Mouse (Mus musculus) frontal cortex, adult 2 months (tissue): ENCODE results near the gene Tsc2. TPM values are rescaled to one million over a fixed set of nuclear protein-coding genes. Genes with fewer than 3 reads are reported as not detected.
"Not testable (repeated sequence)": the region's sequence is repeated elsewhere in the genome, so short reads cannot be mapped to it uniquely, and the experiment has no call there.

Source experiments
- DNase-seq, 2 experiments: peaks; one replicate each; pipeline ENCODE4 v3.0.0; 2022; ENCODE audit warnings: low spot score in 1 of 2; ENCODE audit errors: extremely low spot score in 1 of 2
- polyA plus RNA-seq: library from polyadenylated mRNA; depleted of rRNA; stranded (reverse); fragments of >200 nt; gene quantifications from 2 replicates; pipeline ENCODE4 v1.2.3, GENCODE M21; 2012; rRNA removed

The Tsc2 gene
- 175 and 194 TPM in 2 replicates for polyA plus RNA-seq

DNA sequence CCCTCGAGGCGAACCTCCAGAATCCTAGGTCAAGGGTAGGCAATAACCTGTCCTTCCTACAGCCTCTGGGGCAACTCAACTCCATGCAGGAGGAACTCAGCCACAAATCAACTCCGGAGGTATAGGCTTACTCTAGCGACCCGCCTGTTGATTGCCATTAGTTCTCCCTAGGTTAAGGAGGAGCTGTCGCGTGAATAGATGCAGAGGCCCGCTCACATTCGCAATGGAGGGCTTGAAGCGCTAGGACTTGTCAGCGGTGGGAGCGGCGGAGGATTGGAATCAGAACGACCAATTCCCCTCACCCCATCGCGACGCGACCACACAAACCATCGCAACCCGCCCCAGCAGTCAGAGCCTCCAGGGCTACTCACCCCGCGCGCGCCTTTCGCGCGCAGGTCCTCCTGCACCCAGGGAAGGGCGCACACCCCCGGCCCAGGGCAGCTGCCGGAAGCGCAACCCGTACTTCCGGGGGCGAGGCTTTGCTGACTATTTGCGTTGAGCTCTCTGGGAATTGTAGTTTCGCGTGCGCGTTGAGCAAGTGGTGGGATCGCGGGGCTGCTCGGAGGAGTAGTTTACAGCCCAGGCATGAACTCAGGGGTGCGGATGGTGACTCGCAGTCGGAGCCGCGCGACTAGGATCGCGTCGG, at the start of gene Tsc2, which contains the start of gene Nthl1:
TSS of gene Tsc2 (minus strand) at position 464 of the 646 bp plus-strand sequence.
TSS of gene Nthl1 (plus strand) at position 514 of the 646 bp plus-strand sequence.
- peak; percentile 49 to 88 for DNase-seq

DNA sequence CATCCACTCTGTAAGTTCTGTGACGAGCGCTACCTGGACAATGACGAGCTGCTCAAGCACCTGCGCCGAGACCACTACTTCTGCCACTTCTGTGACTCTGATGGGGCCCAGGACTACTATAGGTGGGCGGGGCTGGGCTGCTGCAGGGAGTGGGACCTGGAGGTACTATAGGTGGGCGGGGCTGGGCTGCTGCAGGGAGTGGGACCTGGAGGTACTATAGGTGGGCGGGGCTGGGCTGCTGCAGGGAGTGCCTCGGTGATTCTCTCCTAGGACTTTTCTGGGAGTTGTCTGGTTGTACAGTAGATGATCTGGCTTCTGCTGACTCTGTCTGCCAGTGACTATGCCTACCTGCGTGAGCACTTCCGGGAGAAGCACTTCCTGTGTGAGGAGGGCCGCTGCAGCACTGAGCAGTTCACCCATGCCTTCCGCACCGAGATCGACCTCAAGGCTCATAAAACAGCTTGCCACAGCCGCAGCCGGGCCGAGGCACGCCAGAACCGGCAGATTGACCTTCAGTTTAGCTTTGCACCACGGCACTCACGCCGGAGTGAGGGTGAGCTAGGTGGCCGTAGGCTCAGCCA, 45.2 kb upstream of the Tsc2 start:
- no peak for DNase-seq

DNA sequence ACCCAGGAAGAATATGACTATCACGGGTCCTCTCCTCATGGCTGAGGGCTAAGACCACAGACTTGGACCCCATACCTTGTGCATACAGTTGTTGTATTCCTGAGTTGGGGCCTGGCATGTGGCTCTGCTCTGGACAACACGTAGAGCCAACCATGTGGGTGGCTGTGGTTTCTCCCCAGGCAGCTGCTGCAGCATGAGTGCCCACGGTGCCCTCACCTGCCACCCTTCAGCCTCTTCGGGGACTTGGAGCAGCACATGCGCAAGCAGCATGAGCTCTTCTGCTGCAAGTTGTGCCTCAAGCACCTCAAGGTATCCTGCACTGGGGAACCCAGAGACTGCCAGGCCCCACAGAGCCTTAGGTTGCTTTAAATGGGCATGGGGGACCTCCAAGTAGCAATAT, 44.4 kb upstream of the Tsc2 start:
- no peak for DNase-seq

DNA sequence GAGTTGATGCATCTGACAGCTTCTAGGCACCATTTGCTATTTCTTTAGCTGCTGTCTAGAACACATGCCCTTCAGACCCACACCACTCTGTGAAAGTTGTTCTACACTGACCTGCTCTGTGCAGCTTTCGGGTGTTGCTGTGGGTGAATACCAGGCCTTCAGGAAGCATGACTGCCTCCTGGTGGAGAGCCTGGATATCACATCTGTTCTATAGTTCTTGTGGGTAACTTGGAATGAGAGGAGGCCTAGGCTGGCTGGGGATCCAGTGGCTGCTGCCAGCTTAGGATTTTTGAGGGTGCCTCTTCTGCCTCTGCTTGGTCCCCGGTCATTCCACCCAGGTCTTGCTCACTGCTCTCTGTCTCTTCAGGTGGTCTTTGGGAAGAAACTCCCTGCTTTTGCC, 43.8 kb upstream of the Tsc2 start:
- DNase-seq: peak in 1 of 2 experiments; percentile 79

DNA sequence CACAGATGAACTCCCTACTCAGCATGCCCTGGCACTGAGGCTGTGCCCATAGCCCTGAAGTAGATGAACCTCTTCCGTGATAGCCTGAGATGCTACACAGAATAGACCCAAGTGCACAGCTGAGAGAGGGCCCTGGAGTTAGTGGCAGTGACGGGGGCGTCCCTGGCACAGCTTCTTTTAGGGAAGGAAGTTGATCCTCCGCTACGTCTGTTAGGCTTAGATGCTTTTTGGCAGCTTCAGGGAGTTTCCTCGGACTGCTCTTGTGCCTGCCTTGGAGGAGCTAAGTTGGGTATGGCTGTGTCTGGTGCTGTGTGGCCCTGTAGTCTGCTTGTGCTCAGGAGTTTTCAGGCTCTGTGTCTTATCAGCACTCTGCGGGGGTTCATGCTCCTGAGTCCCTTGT, 41.8 kb upstream of the Tsc2 start:
- peak in 1 of 2 experiments; percentile 80 for DNase-seq

DNA sequence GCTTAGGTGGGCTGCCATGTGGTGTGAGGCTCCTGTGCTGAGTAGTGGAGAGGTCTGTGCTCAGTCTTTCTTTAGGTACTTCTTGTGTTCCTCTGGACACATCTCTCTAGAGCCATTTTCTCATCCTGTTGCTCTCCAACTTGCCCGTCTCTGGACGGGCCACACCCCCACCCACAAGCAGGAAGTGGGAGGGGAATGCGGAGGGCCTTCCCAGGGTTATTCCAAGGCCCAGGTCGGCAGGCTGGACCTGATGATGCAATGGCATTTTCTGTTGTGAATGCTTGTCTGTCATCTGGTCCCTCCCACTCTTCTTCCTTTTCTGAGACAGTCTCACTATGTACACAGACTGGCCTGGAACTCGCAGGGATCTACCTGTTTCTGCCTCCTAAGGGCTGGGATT, 39.7 kb upstream of the Tsc2 start:
- DNase-seq: no peak

DNA sequence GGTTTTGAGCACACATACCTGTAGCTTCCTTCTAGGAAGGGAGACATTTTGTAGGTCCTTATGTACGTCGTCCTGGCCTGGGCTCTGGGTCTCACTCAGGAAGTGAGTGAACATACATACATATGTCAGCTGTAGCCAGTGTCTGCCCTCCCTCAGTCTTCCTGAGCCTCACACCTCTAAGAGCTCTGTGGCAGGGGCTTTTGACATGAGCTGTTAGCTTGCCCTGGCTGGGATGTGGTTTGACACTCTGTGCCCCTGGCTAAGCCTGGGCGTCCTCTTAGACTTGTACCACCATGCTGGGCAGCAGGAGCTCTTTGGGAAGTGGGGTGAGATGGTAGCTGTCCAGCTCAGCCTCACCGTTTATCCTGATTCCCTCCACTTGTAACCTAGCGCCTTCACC, 38.9 kb upstream of the Tsc2 start:
- no peak for DNase-seq

DNA sequence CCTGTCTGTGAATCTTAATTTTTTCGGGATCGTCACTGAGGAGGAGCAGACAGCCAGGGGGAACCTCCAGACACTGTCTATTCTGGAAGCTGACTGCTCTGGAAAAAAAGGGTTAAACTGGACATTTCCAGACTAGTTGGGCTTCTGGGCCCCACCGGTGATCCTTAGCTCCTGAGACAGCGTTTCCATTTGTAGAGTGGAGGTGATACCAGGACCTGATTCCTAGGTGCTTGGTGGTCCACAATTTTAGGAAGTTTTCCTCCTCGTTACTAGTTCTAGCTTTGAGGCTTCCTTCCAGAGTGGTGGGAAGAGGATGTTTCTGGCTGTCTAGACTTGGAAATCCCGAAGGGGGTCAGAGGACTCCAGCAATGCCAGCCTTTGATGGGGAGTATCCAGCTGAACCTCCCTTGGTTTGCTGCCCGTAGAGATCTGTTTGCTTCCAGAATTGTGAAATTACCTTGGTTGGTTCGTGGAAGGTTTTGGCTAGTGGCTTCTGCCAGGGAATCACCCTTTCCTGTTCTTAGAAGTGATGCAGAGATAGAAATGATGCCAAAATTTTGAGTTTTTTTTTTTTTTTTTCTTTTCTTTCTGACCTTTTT, 37.9 kb upstream of the Tsc2 start:
- DNase-seq: no peak

DNA sequence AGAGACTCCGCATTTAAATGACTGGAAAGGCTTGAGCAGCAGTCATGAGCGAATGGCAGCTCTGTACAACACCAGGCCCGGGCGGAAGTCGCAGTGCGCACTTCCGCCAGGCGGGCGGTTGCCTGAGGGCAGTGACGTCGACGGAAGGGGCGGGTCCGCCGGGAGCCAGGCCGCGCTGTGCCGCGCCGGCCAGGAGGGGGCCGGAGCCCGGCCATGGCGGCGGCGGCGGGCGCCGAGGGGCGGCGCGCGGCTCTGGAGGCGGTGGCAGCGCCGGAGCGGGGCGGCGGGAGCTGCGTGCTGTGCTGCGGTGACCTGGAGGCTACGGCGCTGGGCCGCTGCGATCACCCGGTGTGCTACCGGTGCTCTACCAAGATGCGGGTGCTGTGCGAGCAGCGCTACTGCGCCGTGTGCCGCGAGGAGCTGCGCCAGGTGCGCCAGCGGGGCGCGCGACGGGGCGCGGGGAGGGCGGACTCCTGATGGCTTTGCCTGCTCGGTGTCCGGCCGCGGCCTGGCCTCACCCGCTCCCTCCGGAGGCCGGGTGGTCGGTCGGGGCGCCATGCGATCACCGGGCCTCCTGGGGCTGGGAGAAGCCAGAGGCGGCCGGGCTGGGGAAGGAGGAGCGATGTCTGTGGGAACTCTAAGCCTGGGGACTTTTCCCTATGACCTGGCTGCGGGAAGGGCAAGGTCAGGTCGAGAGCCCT, 37.3 kb upstream of the Tsc2 start, which contains the start of gene Zfp598:
TSS of gene Zfp598 (plus strand) at position 143 of the 701 bp plus-strand sequence.
- DNase-seq: peak; percentile 84 to 94

DNA sequence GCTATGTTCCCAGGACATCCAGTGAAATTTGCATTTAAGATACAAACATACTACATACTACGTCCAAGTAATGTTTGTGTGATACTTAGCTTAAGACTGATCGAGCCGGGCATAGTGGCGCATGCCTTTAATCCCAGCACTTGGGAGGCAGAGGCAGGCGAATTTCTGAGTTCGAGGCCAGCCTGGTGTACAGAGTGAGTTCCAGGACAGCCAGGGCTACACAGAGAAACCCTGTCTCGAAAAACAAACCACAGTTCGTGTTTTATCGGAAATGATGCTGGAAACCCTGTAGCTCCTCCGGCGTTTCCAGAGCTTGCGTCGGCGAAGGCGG, 36.7 kb upstream of the Tsc2 start:
- not testable (repeated sequence) for DNase-seq

DNA sequence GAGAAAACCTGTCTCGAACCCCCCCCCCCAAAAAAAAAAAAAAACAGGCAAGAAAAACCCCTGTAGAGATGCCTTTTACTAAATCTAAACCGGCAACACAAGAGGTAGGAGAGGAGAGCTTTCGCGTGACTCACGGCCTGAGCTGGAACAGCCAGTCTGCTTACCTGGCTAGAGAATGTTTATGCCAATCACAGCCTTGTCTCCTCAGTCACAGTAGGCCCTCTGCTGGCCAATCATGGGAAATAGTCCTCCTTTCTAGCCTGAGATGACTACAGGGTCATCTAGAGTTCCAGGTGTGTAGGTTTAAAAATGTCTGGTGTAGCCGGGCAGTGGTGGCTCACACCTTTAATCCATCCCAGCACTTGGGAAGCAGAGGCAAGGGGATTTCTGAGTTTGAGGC, 35.0 kb upstream of the Tsc2 start:
- peak in 1 of 2 experiments; percentile 70 for DNase-seq

DNA sequence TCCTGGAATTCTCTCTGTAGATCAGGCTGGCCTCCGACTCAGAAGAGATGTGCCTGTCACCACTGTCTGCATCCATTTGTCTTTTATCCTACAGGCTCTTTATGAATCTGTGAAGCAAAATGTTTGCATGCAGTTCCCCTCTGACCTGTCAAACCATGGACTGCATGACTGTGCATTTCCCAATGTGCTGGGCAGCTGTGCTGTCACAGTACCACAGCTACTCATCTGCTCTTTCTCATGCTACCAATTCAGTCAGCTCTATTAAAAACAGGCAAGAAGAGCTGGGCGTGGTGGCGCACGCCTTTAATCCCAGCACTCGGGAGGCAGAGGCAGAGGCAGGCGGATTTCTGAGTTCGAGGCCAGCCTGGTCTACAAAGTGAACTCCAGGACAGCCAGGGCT, 34.6 kb upstream of the Tsc2 start:
- DNase-seq: not testable (repeated sequence)

DNA sequence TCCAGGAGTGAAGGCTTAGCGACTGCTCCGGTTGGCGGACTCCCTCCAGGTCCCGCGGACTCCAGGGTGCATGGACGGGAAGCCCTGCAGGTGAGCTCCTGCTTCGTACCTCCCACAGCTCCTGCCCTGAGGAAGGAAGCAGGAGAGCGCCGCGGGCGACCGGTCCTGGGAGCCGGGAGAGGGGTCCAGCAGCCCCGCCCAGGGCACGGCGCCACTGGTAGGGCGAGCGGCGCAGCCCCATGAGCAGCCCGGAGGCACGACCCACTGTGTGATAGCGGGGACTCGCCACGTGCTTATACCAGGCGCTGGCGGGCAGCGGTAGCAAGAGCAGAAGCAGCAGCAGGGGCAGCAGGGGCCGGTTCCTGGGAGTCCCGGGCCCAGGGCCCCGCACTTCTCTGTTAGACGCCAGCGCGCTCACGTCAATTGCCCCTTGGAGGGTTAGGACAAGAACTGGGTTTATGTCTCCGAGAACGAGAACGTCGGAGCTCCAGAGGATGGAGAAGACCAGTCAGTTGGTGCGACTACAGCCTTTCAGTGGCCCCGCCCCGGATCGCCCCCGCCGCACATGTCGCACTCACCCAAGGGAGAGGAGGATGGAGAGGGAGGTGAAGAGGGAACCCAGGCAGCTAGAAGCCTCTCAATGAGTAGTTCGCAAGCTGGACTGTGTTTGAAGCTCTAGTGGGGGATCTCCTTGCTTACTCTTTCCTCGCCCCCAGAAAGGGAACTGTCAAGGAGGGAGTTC, 25.8 kb upstream of the Tsc2 start, which contains the start of gene Npw:
TSS of gene Npw (minus strand) at position 441 of the 742 bp plus-strand sequence.
- no peak for DNase-seq

DNA sequence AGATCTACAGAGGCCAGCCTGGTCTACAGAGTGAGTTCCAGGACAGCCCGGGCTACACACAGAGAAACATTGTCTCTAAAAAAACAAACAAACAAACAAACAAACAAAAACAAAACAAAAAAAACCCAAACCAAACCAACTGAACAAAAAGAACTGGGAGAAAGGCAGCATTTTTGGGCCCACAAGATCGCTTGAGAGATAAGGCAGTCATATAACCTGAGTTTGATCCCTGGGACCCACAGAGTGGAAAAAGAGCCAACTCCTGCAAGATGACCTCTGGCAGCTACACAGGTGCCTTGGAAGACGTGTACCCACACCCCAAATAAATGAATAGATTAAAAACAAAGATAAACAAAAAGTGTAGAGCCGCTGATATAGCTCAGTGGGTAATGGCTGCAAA, 22.5 kb upstream of the Tsc2 start:
- no peak for DNase-seq

DNA sequence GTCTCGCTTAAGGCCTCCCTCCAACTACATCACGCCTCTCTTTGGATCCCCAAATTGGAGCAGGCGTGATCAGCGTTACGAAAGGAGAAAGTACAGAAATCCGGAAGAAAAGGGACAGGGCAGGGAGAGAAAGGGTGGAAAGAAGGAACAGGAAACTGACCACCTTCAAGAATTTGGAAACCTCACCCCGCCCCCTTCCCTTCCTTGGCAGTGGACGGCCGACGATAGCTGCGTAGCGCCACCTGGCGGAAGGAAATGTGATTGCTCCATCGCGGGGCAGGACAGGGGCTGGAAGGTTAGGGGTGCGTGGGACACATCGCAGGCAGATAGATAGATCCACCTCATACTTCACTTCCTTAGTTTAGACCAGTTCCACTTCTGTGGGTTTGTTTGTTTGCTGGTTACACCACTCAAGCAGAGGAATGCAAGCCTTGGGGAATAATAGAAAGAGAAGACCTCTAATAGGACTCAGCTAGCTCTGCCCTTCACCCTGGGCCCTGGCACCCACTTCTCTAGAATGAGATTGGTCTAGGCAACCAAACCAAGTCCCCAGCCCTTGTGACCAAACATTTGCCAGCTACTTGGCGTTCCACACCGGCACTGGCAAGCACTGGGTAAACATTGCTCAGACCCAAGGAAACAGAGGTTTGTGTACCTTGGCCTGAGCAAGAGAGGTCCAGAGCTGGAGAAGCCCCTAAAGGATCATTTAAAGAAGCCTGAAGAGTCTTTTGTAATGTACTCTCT, 21.7 kb upstream of the Tsc2 start:
- DNase-seq: peak in 1 of 2 experiments; percentile 76

DNA sequence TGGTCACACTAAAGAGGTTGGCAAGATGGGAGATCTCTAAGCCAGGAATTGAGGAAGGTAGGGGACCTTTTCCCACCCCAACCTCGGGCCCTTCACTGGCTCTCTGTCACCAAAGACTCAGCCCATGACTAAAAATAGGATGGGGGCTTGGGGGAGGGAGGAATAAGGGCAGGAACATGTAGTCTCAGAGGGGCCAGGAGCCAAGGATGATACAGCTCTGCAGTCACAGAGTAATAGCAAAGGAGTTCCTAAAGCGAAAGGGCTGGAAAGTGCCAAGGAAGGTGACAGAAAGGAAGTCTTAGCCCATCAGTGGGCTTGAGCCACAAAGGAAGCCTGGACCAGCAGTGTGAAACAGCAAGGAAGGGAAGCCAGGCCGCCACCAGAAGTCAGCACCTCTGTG, 19.4 kb upstream of the Tsc2 start:
- DNase-seq: no peak

DNA sequence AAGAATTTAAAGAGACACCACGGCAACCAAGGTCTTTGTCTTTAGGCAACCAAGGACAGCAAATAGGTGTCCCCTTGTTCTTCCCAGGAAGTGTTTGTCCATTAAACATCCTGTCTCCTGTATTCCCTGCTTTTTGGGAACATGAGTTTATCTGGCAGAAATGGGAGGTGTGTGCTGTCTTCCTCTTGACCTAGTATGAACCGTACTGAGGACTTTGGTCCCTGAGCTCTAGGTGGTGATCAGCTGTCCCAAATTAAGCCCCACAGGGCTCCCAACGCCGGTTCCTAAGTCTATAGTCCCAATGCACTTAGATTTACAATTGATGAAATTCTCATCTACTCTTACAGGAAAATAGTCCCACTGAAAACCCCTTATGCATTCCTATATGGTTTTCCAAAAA, 18.3 kb upstream of the Tsc2 start:
- no peak for DNase-seq

DNA sequence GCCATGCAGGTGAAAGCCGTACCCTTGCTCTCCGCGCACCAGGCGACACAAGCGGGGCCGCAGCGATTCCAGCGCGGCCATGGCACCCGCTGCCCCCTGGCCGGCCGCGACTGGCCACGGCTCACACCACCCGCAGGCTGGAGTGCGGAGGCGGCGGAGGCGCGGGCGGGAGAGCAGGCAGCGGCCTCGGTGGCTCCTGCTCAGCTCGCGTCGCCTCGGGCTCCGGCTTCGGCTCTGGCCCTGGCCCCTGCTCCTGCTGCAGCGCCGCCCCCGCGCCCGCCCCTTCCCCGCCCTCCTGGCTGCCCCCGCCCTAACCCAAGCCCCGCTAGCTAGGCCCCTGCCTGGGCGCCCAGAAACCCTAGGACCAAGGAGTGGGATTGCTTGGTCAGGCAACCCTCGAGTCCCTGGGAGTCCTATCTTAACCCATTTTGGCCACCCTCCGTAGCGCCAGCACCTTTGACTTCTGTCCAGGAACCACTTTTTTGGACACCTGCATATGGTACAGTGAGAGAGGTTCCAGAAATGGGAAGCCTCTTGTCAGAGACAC, 17.7 kb upstream of the Tsc2 start, which contains the start of gene Slc9a3r2:
TSS of gene Slc9a3r2 (minus strand) at position 258 of the 547 bp plus-strand sequence.
- DNase-seq: no peak

DNA sequence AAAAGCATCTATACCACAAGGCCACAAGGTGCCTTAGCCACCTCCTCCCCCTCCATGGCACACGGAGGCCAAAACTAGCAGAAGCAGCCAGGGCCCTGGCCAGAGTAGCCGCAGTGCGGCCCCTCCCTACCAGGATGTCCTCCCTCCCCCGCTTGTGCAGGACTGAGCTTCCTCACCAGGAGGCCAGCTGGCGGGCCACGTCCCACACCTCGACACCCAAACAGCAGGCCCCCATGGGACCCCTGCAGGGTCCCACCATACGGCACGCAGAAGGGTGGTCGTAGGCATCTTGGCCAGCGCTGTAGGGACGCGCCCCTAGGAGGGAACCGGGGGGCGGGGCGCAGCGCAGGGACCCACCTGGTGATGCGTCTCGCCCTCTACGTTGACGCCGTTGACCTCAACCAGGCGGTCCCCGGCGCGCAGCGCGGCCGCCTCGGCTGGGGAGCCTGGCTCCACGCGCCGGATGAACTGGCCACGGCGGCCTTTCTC, 17.2 kb upstream of the Tsc2 start:
- DNase-seq: no peak
